Mouse (Mus musculus) frontal cortex, postnatal 25 days (tissue): ENCODE measurements around the gene Mrps22.
A peak's percentile ranks its signal among the peaks of the same experiment; 100 is the strongest.

ENCODE experiments used
- DNase-seq, 2 experiments: peaks; one replicate each; pipeline ENCODE4 v3.0.0; 2022; ENCODE audit warnings: low spot score in 2 of 2

The Mrps22 gene

GRCm38 (mm10) chr9:98601156-98601836, at the start of gene Mrps22:
Gene Mrps22, minus strand, starts transcription at chr9:98601660.
- DNase-seq = peak; percentile 60 to 62

- DNase-seq = no peak
These were observed 49.1 kb upstream of the Mrps22 start for GRCm38 (mm10) chr9:98650547-98650946.

DNA sequence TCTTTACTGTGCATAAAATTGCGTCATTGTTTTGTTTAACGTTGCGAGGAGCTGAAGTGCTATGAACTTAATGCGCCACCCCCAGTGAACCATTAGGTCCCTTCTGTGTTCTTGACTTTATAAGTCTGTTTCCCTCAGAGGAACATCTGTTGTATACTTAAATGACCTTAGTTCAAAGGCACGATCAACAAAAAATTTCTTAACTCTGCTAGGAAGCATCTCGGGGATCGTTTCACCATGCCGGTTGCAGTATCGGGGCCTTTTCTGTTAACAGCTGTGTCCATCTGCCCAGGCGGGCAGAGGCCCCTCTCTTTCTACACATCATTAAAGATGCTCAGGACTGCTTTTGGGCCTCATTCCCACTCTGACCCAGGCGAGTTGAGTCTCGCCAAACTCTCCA, 46.0 kb upstream of the Mrps22 start:
- DNase-seq = no peak

GRCm38 (mm10) chr9:98645750-98646149, 44.3 kb upstream of the Mrps22 start:
- peak; percentile 57 to 59 for DNase-seq

DNA sequence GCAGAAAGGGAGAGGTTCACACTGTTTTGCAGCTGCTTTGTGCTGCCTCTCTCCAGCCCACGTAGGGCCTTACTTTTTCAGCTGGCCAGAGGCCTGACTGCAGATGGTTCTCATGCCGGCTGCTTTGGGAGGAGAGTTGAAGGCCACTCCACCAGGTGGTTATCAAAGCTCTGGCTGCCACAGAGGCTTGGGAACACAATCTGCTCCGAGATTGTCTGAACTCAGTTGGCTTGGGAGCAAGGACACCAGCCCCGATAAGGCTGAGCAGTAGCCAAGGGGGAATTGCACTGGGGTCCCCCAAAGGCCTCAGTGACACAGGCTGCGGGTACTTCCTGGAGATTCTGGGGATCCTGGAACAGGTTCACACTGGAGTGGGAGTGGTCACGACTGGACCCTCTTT, 40.7 kb upstream of the Mrps22 start:
- no peak for DNase-seq

DNA sequence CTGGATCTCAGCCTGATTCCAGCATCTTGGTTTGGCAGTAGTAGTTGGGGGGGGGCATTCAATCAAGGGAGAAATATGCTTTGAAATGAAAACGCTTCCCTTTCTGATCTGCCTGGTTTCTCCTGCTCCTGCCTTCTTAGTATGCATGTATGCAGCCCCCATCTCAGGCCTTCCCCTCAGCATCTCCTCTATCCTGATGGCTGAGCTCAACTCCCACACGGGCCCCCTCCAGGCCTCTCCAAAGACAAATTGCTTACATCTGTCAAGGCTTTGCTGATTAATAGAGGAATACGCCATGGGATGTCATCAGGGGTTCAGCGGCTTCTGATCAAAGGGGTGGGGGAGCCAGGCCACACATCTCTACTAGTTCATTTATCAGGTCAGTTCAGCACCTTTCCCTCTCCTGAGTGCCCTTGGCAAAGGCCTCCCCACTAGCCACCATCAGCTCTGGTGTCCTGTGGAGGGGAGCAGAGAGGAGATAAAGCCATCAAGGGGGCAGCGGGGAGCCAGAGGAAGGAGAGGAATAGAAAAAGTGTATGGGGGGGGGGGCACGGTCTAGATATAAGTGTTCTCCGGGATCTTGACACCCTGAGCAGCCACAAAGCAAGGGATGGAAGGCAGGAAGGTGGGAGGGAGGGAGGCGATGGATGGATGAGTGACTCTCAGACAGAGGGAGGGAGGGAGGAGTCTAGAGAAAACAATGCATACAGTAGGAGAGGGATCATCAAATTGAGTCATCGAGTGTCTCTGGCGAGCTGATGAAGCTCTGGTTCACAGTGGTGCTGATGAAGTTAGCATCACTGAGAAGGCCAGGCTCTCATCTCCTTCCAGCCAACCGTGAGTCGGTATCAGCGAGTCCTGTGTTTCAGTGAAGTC, 32.1 kb upstream of the Mrps22 start:
- no peak for DNase-seq

DNA sequence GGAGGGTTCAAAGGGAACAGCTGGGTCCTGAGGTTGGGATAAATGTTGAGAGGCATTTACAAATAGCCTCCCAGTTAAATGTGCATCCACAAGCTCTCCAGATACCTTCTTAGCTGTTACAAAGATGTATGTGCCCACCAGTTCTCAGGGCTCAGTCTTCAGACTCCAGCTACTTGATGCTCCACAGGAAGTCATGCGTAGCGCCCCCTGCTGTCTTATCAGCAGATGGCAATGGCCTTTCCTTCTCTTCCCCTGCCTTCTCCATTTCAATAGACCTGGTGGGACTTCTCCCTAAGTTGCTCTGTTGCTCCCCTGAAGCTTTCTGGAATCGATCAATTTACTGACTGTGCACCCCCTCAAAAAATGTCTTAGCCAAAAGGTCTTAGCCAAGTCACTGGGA, 27.0 kb upstream of the Mrps22 start:
- DNase-seq = no peak

DNA sequence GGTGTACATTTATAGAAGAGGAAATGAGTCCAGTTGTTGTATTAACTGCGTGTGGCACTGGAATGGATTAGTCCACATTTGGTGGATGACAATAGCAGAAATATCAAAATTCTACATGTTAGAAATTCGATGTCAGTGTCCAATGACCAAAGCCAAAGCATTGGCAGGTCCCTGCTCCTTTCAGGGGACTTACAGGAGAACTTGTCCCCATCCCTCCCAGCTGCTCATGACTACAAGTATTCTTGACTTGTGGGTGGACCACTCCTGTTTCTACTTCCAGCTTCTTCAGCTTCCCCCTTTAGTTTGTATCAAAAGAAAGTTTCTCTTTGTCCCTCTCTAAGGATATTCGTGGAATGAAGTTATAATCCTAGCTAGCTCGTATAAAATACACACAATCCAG, 3.4 kb upstream of the Mrps22 start:
- DNase-seq = no peak

DNA sequence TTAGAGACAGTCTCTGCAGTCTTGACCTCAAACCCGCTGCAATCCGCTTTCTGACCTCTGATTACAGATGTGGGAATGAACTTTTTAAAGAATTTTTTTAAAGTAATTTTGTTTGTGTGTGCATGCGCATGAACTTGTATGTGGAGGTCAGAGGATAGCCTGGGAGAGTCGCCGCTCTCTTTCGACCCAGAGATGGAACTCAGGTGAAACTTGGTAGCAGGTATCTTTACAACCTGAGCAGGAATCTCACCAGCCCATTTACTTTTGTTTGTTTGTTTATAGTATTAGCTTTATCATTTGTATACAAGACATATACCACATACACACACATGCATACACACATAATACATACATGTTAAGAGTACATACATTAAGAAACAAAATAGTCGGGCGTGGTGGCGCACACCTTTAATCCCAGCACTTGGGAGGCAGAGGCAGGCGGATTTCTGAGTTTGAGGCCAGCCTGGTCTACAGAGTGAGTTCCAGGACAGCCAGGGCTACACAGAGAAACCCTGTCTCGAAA, 438 bp upstream of the Mrps22 start:
- DNase-seq = no peak

GRCm38 (mm10) chr9:98600094-98600493, 1.4 kb downstream of the Mrps22 start:
- no peak for DNase-seq

DNA sequence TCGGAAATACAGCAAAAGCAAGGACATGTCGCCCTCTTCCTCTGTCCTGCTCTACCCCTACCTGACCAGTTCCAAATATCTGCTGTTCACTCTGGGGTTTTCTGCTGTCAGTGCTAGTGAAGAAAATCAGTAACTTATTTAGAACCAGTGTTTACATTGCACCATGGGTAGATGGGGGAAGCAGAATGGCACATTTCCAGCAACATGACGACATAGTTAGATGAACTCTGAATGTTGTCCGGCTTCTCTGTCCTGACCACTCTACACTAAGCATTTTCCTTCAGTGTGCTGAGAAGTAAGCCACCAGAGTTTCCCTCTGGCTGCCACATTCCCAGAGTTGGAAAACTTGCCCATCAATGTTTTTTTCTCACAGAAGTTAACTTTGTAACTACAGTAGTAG, 17.6 kb downstream of the Mrps22 start:
- no peak for DNase-seq

DNA sequence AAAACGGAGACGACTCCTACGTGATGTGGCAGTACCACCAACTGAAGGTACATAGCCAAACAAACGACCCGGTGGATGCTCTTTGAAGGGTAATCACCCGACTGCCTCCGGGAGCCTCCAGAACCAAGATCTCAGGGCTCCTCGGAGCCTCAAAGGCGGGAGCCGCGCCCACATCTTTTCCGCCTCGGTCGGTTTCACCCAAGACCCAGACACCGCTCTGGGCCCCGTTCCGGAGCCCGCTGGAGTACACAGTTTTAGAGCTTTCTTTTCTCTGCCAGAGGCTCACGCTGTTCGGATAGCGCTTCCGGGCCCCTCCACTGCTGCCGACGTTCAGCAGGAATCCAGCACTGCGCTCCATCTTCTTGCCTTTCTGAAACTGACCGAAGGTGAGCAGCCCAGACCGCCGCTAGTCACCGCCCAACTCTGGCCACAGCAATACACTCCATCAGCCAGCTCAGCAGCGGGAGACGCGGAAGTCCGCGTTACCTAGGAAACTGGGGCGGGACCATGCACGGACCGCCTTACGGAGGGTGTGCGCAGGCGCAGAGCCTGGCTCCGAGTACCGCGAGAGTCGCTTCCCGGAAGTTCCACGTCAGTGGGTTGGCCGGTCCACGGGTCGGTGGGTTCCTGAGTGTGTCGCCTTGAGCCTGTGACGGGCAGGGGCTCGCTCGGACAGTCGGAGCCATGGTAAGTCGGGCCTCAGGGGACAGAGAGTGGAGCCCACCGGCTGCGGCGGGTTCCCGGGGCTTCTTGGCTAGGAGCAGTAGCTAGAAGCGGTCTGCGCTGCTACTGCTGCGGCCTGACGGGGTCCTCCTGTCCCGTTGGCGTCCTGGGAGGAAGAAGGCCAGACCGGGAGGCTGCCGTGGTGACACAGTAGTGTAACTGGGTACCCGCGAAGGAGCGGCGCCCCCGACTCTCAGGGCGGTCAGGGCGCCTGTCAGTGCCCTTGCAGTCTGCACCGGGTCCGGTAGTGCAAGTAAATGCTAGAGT, 38.0 kb downstream of the Mrps22 start, which contains the start of gene Copb2:
Gene Copb2, plus strand, starts transcription at position 585 of the 990 bp plus-strand sequence.
- peak; percentile 96 to 98 for DNase-seq

DNA sequence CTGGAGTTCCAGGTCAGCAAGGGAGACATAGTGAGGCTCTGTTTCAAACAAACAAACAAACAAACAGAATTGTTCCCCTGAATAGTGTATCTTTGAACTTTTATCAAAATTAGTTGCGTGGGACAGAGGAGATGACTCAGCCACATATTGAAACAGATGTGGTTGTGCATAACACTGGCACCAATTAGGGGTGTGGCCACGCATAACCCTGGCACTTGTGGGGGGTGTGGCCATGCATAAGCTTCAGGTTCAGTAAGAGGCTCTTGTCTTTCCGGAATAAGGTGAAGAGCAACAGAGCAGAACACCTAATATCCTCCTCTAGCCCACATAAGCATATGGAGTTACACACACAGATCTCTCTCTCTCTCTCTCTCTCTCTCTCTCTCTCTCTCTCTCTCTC, 57.4 kb downstream of the Mrps22 start:
- no peak for DNase-seq
